Mouse (Mus musculus) left cerebral cortex, adult 2 months (tissue): ENCODE measurements at regions not wholly inside any gene's neighbourhood (a gene's known extent, or its start where the extent isn't known, plus 50 kb on each side); places are given as distances from the start of the nearest gene placed in this dataset.

ENCODE experiments used
- DNase-seq, 2 experiments: peaks; one replicate each; pipeline ENCODE4 v3.0.0; 2021 to 2022; ENCODE audit warnings: low spot score in 2 of 2, mixed read lengths in 1 of 2; ENCODE audit errors: extremely low spot score in 1 of 2
- H3K27ac ChIP-seq: fragments of 200-600 bp; 2 replicates; pipeline ENCODE4 v1.8.1; 2022
- H3K4me3 ChIP-seq: fragments of 200-600 bp; 2 replicates; pipeline ENCODE4 v1.8.1; 2022
- CTCF ChIP-seq: fragments of 200-600 bp; IDR thresholded peaks from 2 replicates; pipeline ENCODE4 v1.8.1; 2022; ENCODE audit warnings: antibody characterized with exemption, mild to moderate bottlenecking, moderate library complexity
- intact Hi-C: fragments of 180-260 bp; cut with DNase I; formaldehyde crosslinking; loops from one replicate; pipeline ENCODE4 v1.15.1; 2025

DNA sequence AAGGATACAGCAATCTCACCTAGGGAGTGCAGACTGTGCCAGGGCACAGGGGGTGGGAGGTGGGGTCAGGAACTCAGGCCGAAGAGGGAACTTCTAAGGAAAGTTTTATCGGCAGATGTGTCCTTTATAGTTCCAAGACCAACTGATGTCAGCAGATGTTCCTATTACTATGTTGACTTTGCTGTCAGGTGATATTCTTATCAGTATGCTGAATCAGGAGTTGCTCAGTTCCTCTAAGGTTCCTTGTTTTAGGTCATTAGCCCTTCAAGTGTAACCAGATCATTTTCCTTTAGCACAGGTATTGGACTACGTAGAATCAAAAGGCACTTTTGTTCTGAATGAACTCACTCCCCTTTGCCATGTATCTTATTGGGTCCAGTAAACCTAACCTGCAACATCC is 101.6 kb upstream of the Ccser1 start:
- TF ChIP-seq CTCF, result no peak
- H3K27ac ChIP-seq, result no peak overlapping the region
- intact Hi-C loops, result no loop called here
- no peak for DNase-seq
- no peak overlapping the region for H3K4me3 ChIP-seq

DNA sequence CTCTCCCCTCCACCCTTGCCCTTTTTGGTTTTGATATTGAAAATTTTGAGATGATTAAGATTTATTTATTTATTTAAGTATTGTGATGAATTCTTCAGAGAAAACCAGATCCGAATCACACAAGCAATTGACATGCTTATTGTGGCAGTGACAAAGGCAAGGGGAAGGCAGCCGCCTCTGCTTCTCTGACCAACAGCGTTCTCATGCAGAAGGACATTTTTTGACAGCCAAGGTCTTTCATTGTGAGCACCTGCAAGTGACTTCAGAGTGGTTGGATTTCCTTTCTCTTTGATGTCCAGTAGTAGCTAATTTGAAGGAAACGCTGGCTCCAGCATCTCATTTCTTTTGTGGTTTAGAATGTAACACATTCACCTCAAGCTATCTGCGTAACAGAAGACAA is 99.5 kb upstream of the Ccser1 start:
- intact Hi-C loops, result no loop called here
- TF ChIP-seq CTCF, result no peak
- Histone ChIP-seq H3K4me3 (no peak overlapping the region), H3K27ac (no peak overlapping the region)
- no peak for DNase-seq

DNA sequence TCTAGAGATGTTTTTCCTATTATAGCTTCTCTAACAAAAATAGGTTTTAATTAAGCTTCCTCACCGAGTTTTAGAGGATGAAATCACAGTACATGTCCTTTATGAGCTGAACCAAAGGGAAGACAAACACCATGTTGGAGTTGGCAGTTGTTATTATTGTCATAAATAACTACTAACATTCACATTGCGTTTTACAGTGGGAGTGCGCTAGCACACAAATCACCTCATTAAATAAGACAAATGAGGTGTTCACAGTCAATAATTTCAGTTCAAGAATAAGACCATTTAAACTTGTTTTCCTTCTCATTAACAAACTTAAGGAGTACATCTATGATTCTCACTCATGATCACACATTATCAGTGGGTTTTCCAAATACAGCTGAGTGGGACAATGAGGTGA is 96.8 kb upstream of the Ccser1 start:
- intact Hi-C loops, result no loop called here
- no peak for TF ChIP-seq CTCF
- H3K27ac ChIP-seq, result no peak overlapping the region
- no peak overlapping the region for H3K4me3 ChIP-seq
- DNase-seq, result no peak

DNA sequence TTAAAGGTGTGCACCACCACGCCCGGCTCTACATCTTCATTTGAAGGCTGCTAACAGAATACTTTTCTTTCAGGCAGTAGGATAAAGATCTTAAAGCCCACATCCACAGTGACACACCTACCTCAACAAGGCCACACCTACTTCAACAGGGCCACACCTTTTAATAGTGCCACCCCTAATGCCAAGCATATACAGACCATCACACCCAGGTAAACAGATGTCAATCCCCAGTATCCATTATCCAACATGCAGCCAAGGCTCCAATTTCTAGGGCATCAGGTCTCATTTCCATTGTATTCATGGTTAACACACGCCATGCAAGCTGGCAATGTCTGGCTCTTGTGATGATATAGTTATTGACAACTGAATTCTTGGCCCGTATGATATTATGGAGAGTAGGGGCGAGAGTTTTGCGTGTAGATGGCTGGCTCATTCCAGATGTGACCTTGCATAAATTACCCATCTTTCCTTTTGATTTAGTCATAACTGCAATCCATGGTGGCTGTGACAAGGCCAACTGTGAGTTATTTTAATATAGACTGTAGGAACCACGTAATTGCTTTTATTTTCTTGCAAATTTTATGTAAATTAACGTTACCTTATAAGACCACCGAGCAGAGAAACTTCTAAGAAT is 80.7 kb upstream of the Ccser1 start:
- DNase-seq, result no peak
- H3K27ac ChIP-seq, result no peak overlapping the region
- no peak for TF ChIP-seq CTCF
- no peak overlapping the region for H3K4me3 ChIP-seq
- intact Hi-C loops, result no loop called here

DNA sequence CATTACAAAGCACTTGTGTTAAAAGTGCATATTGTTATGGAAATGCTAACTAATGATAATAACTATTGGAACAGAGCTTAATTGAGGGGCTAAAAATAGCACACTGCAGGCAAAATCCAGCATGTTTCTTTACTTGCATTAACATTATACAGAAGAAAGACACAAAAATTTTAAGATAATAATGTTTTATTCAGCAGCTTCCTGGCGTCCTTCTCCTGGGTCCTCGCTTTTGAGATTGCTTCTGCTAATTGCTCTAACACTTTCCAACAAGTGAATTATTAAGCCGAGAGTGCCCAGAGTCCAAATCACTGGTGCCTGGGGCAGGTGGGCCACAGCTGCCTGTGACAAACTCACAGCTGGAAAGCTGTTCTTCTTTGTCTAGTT is 80.2 kb upstream of the Ccser1 start:
- DNase-seq, result no peak
- no peak for TF ChIP-seq CTCF
- Histone ChIP-seq H3K27ac (no peak overlapping the region), H3K4me3 (no peak overlapping the region)
- intact Hi-C loops, result no loop called here

DNA sequence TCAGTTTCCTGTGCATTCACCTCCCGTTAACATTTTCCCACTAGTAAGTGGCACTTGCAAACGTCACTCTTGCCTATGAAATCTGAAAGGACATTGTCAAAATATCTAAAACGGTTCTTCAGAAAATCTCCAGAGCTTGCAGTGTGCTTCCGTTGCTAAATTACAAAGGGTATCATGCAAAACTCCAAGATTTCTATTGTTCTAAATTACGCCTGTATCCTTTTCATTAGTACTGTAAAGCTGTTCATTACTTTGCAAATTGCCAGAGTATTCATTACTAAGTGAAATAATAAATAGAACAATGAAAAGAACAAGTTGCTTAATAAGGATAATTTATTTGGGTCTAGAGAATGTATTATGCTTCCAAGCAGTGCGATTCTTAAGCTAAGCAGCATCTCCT is 78.2 kb upstream of the Ccser1 start:
- Histone ChIP-seq H3K27ac (no peak overlapping the region), H3K4me3 (no peak overlapping the region)
- TF ChIP-seq CTCF, result no peak
- intact Hi-C loops, result no loop called here
- DNase-seq, result no peak

DNA sequence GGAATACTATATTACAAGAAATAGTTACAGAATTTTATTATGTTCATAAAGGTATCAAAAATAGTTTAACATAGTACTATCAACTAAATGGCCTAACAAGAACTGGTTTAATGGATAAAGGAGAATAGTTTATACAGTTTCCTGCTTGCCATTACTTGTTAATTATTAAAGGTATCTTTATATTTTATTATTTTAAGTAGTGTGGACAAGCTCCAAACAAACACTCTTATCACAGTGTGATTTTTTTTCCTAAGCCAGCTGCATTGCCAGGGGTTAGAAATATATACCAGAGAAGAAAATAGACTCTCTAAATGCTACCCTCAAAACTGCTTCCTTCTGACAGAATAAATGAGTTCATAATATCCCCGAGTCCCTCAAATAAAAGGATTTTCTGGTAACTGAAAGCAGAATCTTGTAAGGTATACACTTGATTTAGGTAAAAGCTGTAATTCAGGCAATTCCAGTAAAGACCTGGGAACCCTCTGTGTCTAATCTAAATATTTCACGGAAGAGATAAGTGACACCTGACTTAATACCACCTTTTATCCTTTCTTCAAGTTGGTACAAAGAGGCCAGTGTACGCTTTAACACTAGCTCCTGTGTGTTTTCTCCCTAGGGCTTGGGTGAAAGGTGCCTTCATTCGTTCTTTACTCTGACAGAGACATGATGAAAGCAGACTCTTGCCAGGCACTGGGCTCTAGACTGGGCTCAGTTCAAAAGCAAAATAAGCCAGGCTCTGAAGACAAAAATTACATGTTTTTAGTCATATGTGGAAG is 76.5 kb upstream of the Ccser1 start:
- no peak for TF ChIP-seq CTCF
- Histone ChIP-seq H3K27ac (no peak overlapping the region), H3K4me3 (no peak overlapping the region)
- no peak for DNase-seq
- intact Hi-C loops, result no loop called here

DNA sequence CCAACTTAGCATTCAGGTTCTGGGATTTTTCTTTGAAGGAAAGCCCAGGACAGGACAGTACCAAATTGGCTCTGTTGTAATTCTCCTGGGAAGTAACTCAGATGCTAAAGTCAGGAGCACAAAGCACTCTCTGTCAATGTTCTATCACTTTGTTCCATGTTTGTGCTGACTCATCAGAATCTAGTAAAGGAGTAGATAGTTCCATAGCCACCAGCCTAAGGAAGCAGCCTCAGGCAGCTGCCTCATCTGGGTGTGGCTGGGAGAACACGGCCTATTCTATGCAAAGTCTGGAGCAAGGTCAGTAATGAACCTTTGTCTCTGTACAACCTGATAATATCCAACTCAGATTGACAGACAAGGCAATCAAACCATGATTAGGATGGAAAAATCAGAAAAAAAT is 64.9 kb upstream of the Ccser1 start:
- Histone ChIP-seq H3K4me3 (no peak overlapping the region), H3K27ac (no peak overlapping the region)
- intact Hi-C loops, result no loop called here
- DNase-seq, result no peak
- TF ChIP-seq CTCF, result no peak

DNA sequence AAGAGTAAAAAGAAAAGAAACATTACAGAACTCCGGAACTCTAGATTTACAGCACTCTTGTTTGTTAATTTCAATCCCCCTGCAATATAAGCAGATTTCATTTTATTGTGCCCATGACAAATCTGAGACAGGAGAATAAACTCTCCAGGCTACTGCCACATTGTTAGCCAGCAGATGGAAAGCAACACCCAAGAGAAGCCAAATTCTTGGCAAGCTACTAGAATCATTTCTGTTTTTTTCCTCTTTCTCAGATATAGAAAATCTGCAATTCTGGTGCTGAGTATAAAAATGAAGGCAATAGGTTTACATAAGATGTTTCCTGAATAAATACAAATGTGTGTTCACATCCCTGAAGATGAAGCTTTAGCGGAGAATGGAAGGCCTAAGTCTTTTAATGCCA is 60.5 kb upstream of the Ccser1 start:
- peak overlapping the region; percentile 60 for H3K27ac ChIP-seq
- H3K4me3 ChIP-seq, result no peak overlapping the region
- no peak for TF ChIP-seq CTCF
- intact Hi-C loops, result no loop called here
- no peak for DNase-seq

DNA sequence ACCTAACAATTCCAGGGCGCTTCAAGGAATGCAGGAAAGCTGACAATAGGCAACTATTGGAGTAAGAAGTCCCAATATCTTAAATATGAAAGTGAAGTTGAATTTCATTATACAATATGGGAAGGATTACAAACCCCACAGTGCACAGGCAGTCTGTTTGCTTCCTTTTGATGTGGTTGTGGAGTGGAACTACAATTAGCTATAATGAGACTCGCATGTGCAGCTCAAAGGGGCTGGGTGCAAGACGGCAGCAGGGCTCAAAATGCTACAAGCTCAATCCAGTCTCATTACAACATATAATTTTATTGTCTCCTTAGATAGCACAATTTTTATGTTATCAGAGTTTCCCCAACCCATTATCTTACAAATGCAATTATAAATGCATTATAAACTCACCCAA is 54.7 kb upstream of the Ccser1 start:
- DNase-seq, result no peak
- intact Hi-C loops, result no loop called here
- Histone ChIP-seq H3K27ac (no peak overlapping the region), H3K4me3 (no peak overlapping the region)
- TF ChIP-seq CTCF, result no peak

DNA sequence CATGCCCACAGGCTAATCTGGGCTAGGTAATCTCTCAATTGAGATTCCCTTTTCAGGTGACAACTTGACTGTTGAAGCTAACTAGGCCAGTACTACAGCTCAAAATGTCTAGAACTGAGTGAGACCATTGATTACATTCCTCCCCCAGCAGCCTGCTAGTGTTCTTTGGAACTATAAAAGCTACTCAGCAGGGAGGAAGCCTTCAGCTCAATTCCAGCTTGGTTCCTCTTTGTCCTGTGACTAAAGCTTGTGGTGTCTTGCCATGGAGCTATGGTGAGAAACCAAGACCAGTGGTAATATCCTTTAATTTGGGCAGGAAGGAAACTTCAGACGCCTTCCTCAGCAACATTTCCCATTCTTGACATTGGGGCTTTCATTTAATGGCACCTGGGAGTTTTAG is 52.9 kb upstream of the Ccser1 start:
- no peak for TF ChIP-seq CTCF
- no peak overlapping the region for H3K27ac ChIP-seq
- DNase-seq, result no peak
- intact Hi-C loops, result no loop called here
- no peak overlapping the region for H3K4me3 ChIP-seq

DNA sequence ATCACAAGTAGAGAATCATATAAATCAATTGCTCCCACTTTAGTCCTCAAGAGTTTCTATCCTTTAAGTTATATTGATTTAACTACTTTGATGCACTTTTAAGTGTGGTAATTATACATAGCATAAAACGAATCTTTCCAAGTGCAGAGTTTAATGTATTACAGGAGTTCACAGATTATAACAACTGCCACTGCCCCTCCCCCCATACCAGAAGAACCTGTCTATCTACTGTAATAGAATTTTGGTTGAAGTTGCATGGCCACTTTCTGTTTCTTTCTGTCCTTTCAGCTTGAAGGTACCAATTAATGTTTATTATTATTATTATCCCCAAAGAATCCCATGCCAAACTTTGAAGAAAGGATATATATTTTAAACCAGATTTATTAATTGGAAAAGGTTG is 51.9 kb upstream of the Ccser1 start:
- H3K27ac ChIP-seq, result no peak overlapping the region
- no peak overlapping the region for H3K4me3 ChIP-seq
- intact Hi-C loops, result no loop called here
- TF ChIP-seq CTCF, result no peak
- no peak for DNase-seq
